Mouse (Mus musculus): ENCODE measurements around the gene Wdr44.
"Not testable (repeated sequence)": the region's sequence is repeated elsewhere in the genome, so short reads cannot be mapped to it uniquely, and the experiment has no call there.

Wdr44 gene

GRCm38 (mm10) chrX:23692722-23693442 lies at the start of gene Wdr44:
Gene Wdr44 (plus strand): TSS chrX:23693051.
- peak; percentile 91 for DNase-seq

- no peak for DNase-seq
Measured at GRCm38 (mm10) chrX:23648371-23648770, 44.5 kb upstream of the Wdr44 start.

- DNase-seq, result no peak
Measured at GRCm38 (mm10) chrX:23662216-23662615, 30.6 kb upstream of the Wdr44 start.

GRCm38 (mm10) chrX:23673193-23673592 lies 19.7 kb upstream of the Wdr44 start:
- no peak for DNase-seq

GRCm38 (mm10) chrX:23675450-23675849 lies 17.4 kb upstream of the Wdr44 start:
- DNase-seq, result no peak

GRCm38 (mm10) chrX:23676583-23676982 lies 16.3 kb upstream of the Wdr44 start:
- DNase-seq, result no peak

GRCm38 (mm10) chrX:23677511-23677910 lies 15.3 kb upstream of the Wdr44 start:
- DNase-seq, result no peak

GRCm38 (mm10) chrX:23692336-23692721 lies 522 bp upstream of the Wdr44 start:
- no peak for DNase-seq

- DNase-seq, result no peak
Measured at GRCm38 (mm10) chrX:23693443-23694400, 871 bp downstream of the Wdr44 start.

- DNase-seq, result no peak
Measured at GRCm38 (mm10) chrX:23694588-23694987, 1.7 kb downstream of the Wdr44 start.

GRCm38 (mm10) chrX:23695109-23695508 lies 2.3 kb downstream of the Wdr44 start:
- DNase-seq, result no peak

- no peak for DNase-seq
Measured at GRCm38 (mm10) chrX:23697346-23697745, 4.5 kb downstream of the Wdr44 start.

GRCm38 (mm10) chrX:23699023-23699422 lies 6.2 kb downstream of the Wdr44 start:
- no peak for DNase-seq

GRCm38 (mm10) chrX:23717247-23717646 lies 24.4 kb downstream of the Wdr44 start:
- no peak for DNase-seq

- DNase-seq, result no peak
Measured at GRCm38 (mm10) chrX:23727463-23727862, 34.6 kb downstream of the Wdr44 start.

- DNase-seq, result no peak
Measured at GRCm38 (mm10) chrX:23754671-23755070, 61.8 kb downstream of the Wdr44 start.

- no peak for DNase-seq
Measured at GRCm38 (mm10) chrX:23767849-23768248, 75.0 kb downstream of the Wdr44 start.

- DNase-seq, result no peak
Measured at GRCm38 (mm10) chrX:23807125-23807524, 114.3 kb downstream of the Wdr44 start.

GRCm38 (mm10) chrX:23810365-23810764 lies 117.5 kb downstream of the Wdr44 start:
- DNase-seq, result no peak

GRCm38 (mm10) chrX:23813287-23813686 lies 120.4 kb downstream of the Wdr44 start:
- DNase-seq, result not testable (repeated sequence)

GRCm38 (mm10) chrX:23822885-23823284 lies 130.0 kb downstream of the Wdr44 start:
- not testable (repeated sequence) for DNase-seq

- no peak for DNase-seq
Measured at GRCm38 (mm10) chrX:23823398-23824023, 130.7 kb downstream of the Wdr44 start.

- DNase-seq, result not testable (repeated sequence)
Measured at GRCm38 (mm10) chrX:23833784-23834183, 140.9 kb downstream of the Wdr44 start.
